Mouse (Mus musculus) thymus, adult 2 months (tissue): ENCODE measurements around the gene Tmem235.

Source experiments
- CTCF ChIP-seq: fragments of 200-500 bp; IDR thresholded peaks from 2 replicates; pipeline ENCODE4 v1.5.1; 2012; ENCODE audit warnings: mild to moderate bottlenecking, control low read depth, low read length, moderate library complexity, borderline replicate concordance; ENCODE audit not compliant: control insufficient read depth, poor library complexity, insufficient read depth; ENCODE audit errors: extremely low read depth
- POLR2A ChIP-seq: fragments of 200-500 bp; IDR thresholded peaks from 2 replicates; pipeline ENCODE4 v1.6.1; 2012; ENCODE audit warnings: mild to moderate bottlenecking, low read length, control low read depth, moderate library complexity; ENCODE audit not compliant: control insufficient read depth, poor library complexity, insufficient read depth; ENCODE audit errors: extremely low read depth

DNA sequence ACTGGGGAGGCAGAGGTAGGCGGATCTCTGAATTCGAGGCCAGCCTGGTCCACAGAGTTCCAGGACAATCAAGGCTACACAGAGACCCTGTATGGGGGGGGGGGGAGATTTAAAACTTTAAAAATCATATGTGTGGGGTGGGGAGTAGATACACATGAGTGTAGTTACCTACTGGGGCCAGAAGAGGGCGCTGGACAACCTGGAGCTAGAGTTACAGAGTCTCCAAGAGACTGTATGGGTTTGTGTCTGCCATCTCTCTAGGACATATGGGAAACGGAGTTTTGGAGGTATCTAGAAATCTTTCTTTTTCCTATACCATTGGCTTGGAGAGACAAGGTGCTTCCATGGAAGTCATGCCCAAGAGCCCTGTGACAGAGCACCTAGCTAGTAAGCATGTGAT is 13.9 kb downstream of the Tmem235 start:
- TF ChIP-seq CTCF (no peak), POLR2A (no peak)
